Mouse (Mus musculus) inflammation-experienced regulatory T-cells, adult 6 months (primary cell): ENCODE results near the gene N4bp2. TPM values are rescaled to one million over a fixed set of nuclear protein-coding genes. Genes with fewer than 3 reads are reported as not detected.
"Not testable (repeated sequence)": the region's sequence is repeated elsewhere in the genome, so short reads cannot be mapped to it uniquely, and the experiment has no call there.

Experiments used
- ATAC-seq: one replicate; pipeline ENCODE4 v1.8.0; 2017
- polyA plus RNA-seq, 3 experiments: library from polyadenylated mRNA; unstranded; fragments of 100-300 nt; shearing (Covaris generic); gene quantifications; one replicate each; pipeline ENCODE4 v1.2.1; 2017

The N4bp2 gene
- polyA plus RNA-seq, 3 experiments from 2014 or later = 4.6 to 8.5 (median 8.1) TPM

GRCm38 (mm10) chr5:65764786-65765634 is 1.7 kb downstream of the N4bp2 start:
- ATAC-seq = peak; percentile 97

GRCm38 (mm10) chr5:65765635-65765911 is 2.3 kb downstream of the N4bp2 start:
- ATAC-seq = no peak

- no peak for ATAC-seq
Observed at GRCm38 (mm10) chr5:65768007-65768406, 4.7 kb downstream of the N4bp2 start.

- no peak for ATAC-seq
Observed at GRCm38 (mm10) chr5:65770065-65770464, 6.7 kb downstream of the N4bp2 start.

- ATAC-seq = no peak
Observed at GRCm38 (mm10) chr5:65770493-65770892, 7.2 kb downstream of the N4bp2 start.

GRCm38 (mm10) chr5:65773957-65774356 is 10.6 kb downstream of the N4bp2 start:
- not testable (repeated sequence) for ATAC-seq

- no peak for ATAC-seq
Observed at GRCm38 (mm10) chr5:65776166-65776565, 12.8 kb downstream of the N4bp2 start.

GRCm38 (mm10) chr5:65776907-65777306 is 13.6 kb downstream of the N4bp2 start:
- no peak for ATAC-seq

- not testable (repeated sequence) for ATAC-seq
Observed at GRCm38 (mm10) chr5:65778986-65779385, 15.7 kb downstream of the N4bp2 start.

- ATAC-seq = no peak
Observed at GRCm38 (mm10) chr5:65779401-65780063, 16.2 kb downstream of the N4bp2 start.

- no peak for ATAC-seq
Observed at GRCm38 (mm10) chr5:65781147-65781715, 17.9 kb downstream of the N4bp2 start.

GRCm38 (mm10) chr5:65781769-65782715 is 18.7 kb downstream of the N4bp2 start:
- ATAC-seq = peak; percentile 58

GRCm38 (mm10) chr5:65790604-65791225 is 27.4 kb downstream of the N4bp2 start:
- ATAC-seq = no peak

GRCm38 (mm10) chr5:65794202-65794601 is 30.9 kb downstream of the N4bp2 start:
- no peak for ATAC-seq

- ATAC-seq = no peak
Observed at GRCm38 (mm10) chr5:65794702-65795101, 31.4 kb downstream of the N4bp2 start.

GRCm38 (mm10) chr5:65795293-65795993 is 32.1 kb downstream of the N4bp2 start:
- peak; percentile 25 for ATAC-seq

- no peak for ATAC-seq
Observed at GRCm38 (mm10) chr5:65795994-65796298, 32.6 kb downstream of the N4bp2 start.

- ATAC-seq = peak; percentile 69
Observed at GRCm38 (mm10) chr5:65823601-65824133, 60.3 kb downstream of the N4bp2 start.

GRCm38 (mm10) chr5:65826476-65826875 is 63.2 kb downstream of the N4bp2 start:
- ATAC-seq = no peak

GRCm38 (mm10) chr5:65827102-65827501 is 63.8 kb downstream of the N4bp2 start:
- ATAC-seq = no peak

- no peak for ATAC-seq
Observed at GRCm38 (mm10) chr5:65828261-65828660, 64.9 kb downstream of the N4bp2 start.
